Mouse (Mus musculus) embryo, embryonic 10.5 days (tissue): ENCODE data around the gene Kcna5.

ENCODE experiments used
- DNase-seq: peaks from one replicate; pipeline ENCODE4 v3.0.0-alpha.2; 2015; ENCODE audit warnings: low spot score

The Kcna5 gene

GRCm38 (mm10) chr6:126535911-126536270 is 679 bp upstream of the Kcna5 start:
- no peak for DNase-seq

- no peak for DNase-seq
These were observed 543 bp downstream of the Kcna5 start for GRCm38 (mm10) chr6:126534531-126535207.

GRCm38 (mm10) chr6:126531306-126531705 is 3.9 kb downstream of the Kcna5 start:
- no peak for DNase-seq

GRCm38 (mm10) chr6:126530019-126530418 is 5.2 kb downstream of the Kcna5 start:
- DNase-seq = no peak

- peak; percentile 45 for DNase-seq
These were observed 20.5 kb downstream of the Kcna5 start for GRCm38 (mm10) chr6:126514720-126515119.

- no peak for DNase-seq
These were observed 21.4 kb downstream of the Kcna5 start for GRCm38 (mm10) chr6:126513714-126514248.

- no peak for DNase-seq
These were observed 22.1 kb downstream of the Kcna5 start for GRCm38 (mm10) chr6:126513154-126513553.

- no peak for DNase-seq
These were observed 26.5 kb downstream of the Kcna5 start for GRCm38 (mm10) chr6:126508671-126509070.

GRCm38 (mm10) chr6:126503920-126504319 is 31.3 kb downstream of the Kcna5 start:
- DNase-seq = no peak

GRCm38 (mm10) chr6:126502691-126503301 is 32.4 kb downstream of the Kcna5 start:
- no peak for DNase-seq

- no peak for DNase-seq
These were observed 34.2 kb downstream of the Kcna5 start for GRCm38 (mm10) chr6:126500985-126501384.

- peak; percentile 87 for DNase-seq
These were observed 35.1 kb downstream of the Kcna5 start for GRCm38 (mm10) chr6:126500088-126500487.

GRCm38 (mm10) chr6:126497878-126498277 is 37.3 kb downstream of the Kcna5 start:
- DNase-seq = peak; percentile 78

- no peak for DNase-seq
These were observed 37.9 kb downstream of the Kcna5 start for GRCm38 (mm10) chr6:126497173-126497839.

GRCm38 (mm10) chr6:126487136-126487535 is 48.1 kb downstream of the Kcna5 start:
- peak; percentile 31 for DNase-seq

- no peak for DNase-seq
These were observed 50.3 kb downstream of the Kcna5 start for GRCm38 (mm10) chr6:126484887-126485286.

- no peak for DNase-seq
These were observed 51.8 kb downstream of the Kcna5 start for GRCm38 (mm10) chr6:126483264-126483867.
